Mouse (Mus musculus): ENCODE measurements around the gene Top2b.

Gene Top2b

DNA sequence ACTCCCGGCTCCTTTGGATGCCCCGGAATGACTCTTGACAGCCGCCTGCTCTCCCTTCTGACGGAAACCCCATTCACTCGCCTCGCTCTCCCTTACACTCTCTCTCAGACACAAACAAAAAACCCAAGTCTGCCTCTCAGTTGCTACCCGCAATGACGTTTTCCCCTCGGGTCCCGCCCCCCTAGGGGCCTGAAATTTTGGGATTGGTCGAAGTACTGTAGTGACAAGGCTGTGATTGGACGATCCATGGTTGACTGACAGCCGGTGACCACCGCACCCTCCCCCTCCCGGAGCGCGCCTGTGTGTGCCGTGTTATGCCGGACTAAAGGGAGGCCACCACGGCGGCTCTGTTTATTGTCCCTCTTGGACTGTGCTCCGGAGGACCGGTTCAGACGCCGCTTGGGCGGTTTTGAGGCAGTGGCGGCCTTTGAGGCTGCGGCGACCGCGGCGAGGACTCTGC, at the start of gene Top2b:
Gene Top2b, plus strand, starts transcription at position 302 of the 460 bp plus-strand sequence.
- DNase-seq (ENCODE audit: low read depth, low spot score) = peak; percentile 97

DNA sequence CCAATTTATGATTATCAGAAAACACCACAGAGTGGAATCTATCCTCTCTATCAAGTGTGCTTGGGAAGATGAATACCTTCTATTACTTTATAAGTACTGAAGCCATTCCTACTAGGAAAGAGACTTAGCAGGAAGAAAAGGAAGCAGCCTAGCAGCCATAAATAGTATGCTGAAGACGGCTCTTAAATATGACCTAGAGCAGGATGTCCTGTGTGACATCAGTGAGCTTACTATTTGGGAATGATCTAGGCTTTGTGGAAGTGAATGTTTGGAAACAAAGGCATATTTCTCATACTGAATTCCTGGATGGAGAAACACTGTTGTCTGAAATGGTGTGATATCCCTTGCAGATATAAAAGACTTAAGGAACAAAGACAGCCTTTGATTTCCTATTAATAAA, 48.3 kb upstream of the Top2b start:
- no peak for DNase-seq (ENCODE audit: low read depth, low spot score)

DNA sequence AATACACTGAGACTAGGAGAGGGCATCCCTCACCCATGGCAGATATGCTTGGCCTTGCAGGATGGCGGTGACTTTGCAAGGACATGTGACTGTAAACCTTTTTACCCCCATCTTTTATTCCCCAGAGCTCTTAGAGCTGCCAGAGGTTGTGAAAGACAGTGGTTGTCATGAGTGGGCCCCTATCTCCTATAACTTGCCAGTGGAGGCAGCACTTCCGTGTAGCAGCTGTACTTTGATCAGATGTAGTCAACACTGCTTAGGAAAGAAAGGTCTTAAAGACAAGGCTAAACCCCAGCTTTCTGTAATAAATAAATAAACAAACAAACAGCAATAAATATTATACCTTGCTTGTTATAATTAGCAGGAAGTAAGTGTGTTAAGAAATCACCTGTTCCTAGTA, 45.2 kb upstream of the Top2b start:
- no peak for DNase-seq (ENCODE audit: low read depth, low spot score)

DNA sequence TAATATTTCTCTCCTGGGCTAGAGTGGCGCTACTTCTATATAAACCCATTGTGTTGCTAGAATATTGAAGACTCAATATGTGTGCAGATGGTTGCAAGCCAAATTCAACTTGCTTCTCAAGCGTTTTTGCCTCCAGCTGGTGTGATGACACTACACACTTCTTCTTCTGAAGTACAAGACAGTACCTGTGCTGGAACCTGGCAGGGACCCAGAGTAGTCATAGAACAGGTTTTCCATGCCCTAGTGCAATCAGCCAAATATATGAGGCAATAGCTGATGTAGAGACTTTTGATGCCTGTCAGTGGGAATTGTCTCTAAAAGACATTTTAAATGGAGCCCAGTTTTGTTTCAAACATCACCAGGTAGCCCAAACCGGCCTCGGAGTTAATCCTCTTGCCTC, 40.6 kb upstream of the Top2b start:
- DNase-seq (ENCODE audit: low read depth, low spot score) = no peak

DNA sequence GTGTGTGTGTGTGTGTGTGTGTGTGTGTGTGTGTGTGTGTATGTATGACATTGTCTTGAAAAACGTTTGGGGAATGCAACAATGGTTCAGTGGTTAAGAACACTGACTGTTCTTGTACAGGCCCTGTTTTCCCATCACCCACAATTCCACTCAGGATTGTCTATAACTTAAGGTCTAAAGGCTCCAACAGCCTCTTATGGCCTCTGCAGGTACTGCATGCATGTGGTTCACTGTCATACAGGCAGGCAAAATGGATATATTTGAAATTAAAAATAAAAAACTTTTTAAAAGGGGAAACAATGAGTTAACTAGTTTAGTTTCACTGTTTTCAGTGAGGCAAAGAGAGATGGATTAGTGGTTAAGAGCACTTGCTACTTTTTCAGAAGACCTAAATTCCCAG, 39.8 kb upstream of the Top2b start:
- DNase-seq (ENCODE audit: low read depth, low spot score) = no peak

DNA sequence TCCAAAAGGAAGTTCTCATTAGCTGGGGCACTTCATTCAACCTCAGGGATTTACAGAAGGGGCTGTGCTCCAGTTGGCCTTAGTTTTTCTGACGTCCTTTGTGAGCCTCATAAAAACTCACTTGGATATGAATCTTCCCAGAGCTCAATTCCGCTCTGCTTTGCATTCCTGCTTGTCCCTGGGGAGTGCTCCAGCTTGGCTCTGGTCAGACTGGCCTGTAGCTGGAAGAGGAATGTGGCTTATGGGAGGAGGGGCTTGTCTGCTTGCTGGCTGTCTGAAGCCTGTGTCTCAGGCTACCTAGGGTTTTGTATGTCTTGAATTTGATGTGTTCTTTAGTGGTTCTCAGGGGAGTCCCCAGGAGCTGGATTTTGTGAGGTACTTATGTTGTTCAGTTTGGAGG, 36.4 kb upstream of the Top2b start:
- DNase-seq (ENCODE audit: low read depth, low spot score) = peak; percentile 71

DNA sequence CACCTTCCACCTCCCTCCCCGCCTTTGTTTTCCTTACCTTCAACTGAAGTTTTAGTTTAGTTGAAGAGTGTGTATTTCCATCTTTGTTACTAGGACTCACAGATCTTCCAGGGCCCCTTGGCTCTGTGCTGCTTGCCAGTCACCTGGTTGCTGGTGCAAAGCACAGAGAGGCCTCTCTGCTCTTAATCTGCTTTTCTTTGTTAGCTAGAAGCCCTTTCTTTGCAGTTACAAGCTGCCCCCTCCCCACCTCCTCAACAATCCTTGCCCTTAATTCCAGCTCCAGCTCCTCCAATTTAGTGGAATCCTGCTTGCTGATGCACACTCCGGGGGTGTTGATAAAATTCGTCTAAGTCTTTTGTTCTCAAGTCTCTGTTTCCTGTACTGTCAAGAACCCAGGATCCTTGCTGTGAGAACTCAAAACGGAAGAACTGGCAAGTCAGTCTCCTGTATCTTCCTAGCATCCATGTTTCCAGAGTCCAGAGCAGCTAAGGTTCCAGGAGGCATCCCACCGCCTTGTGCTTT, 36.0 kb upstream of the Top2b start:
- DNase-seq (ENCODE audit: low read depth, low spot score) = no peak

DNA sequence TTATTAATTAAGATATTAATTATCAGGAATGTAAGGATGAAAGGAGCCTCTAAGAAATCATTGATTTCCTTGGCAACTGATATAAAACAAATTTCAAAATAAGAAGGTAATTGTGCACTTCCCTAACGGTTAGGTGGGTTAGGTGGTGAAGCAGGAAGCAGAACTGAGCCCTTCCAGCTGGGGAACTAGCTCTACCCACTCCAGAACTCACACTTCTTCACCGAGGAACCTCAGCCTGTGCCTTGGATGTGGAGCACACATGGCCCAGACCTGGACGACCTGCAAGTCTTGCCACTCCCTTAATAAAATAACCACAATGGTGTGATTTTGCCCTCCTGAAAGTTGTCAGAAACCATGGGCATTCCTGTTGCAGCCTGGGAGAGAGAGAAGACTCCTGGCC, 35.2 kb upstream of the Top2b start:
- DNase-seq (ENCODE audit: low read depth, low spot score) = no peak

DNA sequence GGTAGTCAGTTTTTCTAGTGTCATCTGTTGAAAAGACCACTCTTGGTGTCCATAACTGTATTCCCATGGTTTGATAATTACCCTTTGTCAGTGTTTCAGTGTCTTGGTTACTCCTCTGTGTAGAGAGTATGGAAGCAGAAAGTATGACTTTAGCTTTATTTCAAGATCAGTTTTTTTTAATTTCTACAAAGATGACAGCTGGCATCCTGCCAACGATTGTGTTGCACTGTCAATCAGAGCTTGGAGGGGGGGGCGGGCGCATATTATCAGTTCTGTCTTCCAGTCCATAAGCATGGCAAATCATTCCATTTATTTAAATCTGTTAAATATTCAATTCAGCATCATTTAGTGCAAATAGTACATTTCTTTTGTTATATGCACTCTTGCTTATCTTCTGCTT, 30.7 kb upstream of the Top2b start:
- DNase-seq (ENCODE audit: low read depth, low spot score) = no peak

DNA sequence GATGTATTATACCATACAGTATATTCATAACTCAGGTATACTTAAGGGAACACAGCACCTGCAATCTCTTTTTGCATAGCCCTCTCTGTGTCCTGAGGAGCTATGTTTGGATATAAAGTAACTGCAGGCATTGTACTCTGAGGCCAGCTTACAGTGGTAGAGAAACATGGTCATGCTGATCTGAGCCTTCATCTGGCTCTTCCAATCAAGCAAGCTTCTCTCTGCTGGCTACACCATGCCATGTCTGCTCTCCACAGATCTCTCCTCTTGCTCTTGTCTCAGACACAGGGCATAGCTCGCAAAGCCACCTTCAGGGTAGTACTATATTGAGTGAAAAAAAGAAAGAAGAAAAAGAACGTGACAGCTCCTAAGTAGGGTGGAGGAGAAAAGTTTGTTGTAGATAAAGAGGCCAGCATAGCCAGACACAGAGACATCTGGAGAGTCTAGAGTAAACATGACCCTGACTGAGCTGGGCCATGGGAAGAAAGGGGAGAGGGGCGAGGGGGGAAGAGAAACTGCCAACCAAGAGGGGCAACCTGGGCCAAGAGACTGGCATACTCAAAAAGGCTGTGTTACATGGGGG, 29.1 kb upstream of the Top2b start:
- DNase-seq (ENCODE audit: low read depth, low spot score) = no peak

DNA sequence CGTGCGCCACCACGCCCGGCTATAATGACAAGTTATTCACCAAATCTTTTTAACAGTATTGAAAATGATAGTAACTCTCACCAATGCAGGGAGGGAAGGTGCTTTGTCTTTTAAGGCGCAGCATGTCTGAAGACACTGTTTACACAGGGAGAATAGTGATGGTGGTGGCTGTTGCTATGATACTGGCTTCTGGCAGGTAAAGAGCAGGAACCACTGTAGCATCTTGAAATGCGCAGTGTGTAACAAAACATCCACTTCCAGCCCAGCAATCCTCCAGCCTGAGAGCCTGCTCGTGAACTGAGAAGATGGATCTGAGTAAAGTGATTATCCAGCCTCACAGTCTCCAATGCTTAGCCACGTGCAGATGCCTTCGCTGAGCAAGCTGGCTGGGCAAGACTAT, 17.5 kb upstream of the Top2b start:
- DNase-seq (ENCODE audit: low read depth, low spot score) = no peak

DNA sequence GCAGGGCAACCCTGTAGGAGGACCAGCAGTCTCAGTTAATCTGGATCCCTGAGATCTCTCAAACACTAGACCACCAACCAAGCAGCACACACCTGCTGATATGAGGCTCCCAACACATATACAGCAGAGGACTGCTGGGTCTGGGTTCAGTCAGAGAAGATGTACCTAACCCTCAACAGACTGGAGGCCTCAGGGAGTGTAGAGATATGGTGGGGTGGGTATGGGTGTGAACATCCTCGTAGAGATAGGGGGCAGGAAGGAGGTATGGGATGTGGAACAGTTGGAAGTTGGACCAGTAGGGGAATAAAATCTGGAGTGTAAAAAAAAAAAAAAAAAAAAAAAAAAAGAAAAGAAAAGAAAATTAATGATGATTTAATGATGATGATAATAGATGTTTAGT, 5.3 kb upstream of the Top2b start:
- DNase-seq (ENCODE audit: low read depth, low spot score) = no peak

DNA sequence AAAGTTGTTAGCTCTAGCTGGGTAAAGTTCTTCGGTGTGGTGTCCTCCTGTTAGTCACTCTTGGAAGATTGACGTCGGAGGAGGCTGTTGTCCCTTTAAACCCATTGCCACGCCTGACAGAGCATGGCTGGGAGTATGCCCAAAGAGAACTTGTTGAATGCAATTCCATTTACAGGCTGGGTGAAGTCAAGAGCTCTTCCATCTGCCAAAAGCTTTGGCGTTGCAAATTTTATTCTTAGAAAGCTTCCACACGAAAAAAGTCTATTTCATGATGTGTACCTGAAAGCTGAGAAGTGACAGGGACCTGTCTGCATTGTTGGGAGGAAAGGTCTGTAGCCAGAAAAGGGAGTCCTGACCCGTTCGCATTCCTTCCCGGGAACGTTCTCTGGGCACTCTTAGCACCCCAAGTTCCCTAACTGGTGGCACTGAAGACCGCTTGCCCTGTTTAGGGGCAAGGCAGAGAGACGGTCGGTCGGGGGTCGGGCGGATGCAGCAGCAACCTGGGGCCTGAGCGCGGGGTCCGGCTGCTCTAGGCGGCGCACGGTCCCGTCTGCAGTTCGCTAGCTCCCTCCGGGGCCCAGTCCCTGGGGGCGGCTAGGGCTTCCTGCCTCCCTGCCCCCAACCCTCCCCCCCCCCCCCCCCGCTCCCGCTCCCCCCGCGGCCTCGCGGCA, 683 bp upstream of the Top2b start:
- peak; percentile 55 for DNase-seq (ENCODE audit: low read depth, low spot score)

DNA sequence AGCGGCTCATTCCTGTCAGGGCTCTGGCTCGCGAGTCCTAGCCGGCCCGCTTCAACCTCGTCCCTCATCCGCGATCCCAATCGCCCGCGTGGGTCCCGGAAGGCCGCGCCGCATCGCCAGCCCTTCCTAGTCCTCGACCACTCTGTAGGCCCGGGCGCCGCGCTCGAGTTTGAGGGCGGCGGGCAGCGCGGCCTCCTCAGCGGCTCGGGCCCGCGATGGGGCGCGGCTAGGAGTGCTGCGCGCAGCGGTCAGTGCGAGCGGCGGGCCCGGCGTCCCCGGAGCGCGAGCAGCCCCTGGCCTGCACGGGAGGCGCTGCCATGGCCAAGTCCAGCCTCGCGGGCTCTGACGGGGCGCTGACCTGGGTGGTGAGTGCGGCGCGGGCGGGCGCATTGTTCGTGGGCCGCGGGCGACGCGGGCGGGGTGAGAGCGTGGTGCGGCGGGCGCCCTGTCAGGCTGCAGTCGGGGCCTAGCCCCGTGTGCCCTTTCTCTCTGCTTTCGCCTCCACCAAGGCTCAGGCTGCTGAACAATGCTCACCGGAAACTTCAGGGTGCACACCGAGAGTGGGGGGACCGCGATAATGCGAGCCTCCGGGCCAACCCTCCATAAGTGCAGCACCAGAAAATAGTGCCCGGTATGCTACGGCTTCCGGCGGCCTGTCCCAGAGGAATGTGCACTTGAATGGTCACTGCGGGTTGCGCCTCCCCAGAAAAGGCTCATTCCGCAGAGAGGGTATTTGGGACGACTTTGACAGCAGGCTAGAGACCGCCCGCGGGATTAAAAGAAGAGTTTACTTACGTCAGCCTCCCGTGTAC, 589 bp downstream of the Top2b start:
- DNase-seq (ENCODE audit: low read depth, low spot score) = peak; percentile 22

DNA sequence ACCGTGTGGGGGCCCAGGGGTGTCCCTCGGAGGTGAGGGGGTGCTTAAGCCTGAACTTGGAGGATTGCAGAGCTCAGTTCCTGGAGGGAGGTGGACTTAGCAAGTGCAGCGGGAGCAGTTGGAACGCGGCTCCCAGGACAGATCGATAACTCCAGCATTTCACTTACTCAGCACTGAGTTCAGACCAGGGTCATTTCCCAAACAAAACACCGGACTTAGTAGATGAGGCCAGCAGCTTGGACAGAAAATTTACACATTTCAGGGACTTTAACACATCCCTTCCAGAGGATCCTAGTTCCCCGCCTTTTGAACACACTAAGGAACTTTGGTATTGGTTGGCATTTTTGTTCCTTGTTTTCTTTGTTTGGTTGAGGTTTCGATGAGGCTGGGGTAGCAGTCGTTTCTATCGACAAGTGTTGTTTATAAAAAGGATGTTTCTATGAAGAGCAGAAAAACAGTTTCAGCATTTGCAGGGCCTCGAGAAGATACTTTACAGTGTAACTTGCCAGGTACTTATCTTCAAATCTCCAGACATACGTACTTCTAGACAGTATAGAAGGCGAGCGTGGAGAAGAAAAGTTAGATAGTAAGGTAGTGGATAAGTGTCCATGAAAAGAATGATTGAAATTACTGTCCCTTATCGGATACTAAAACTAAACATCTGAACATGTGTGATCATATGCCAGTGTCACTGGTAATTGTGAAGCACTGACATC, 1.4 kb downstream of the Top2b start:
- peak; percentile 15 for DNase-seq (ENCODE audit: low read depth, low spot score)

DNA sequence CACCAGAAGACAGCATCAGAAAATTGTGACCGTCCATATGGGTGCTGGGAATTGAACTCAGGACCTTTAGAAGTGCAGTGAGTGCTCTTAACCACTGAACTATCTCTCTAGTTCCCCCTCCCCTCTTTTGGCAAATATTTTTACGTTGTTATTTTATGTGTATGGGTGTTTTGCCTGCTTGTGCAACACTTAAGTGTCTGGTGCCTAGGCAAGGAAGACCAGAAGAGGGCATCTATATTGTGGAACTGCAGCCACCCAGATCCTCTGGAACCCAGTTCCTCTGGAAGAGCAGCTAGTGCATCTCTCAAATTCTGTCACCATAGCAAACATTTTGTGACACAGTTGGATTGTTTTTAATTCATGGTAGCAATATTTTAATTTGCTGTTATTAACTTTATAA, 2.0 kb downstream of the Top2b start:
- no peak for DNase-seq (ENCODE audit: low read depth, low spot score)

DNA sequence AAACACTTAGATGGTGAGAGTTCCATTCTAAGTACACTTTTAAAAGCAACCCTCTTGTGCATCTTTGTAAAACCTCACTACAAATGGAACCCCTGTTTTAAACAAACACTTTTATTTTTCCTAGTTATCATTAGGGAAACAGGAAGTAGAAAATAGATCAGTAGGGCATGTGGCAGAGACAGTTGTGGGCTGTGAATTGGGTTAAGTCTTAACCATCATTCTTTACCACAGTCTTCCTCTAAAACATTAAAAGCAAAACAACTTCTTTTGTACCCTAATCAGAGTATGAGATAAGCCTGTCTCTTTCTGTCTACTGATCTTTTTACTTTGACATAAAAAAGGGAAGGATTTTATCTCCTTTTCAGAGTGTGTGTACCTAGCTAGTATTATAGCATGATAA, 7.8 kb downstream of the Top2b start:
- DNase-seq (ENCODE audit: low read depth, low spot score) = no peak

DNA sequence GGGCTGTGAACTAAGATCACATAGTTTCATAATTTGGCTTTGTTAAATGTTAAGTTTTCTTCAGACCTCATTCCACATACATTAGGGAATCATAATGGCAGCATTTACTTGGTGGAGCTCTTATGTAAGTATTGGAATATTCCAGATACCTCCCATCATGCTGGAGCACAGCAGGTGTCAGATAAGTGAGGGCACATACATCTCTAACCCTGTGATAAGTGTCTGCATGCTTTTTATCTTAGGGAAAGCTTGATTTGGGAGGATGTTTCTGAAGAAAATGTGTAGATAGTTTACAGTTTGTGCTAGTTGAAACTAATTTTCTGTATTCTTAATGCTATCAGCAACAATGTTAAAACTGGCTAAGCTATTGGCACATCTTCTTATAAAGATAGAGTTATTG, 8.2 kb downstream of the Top2b start:
- DNase-seq (ENCODE audit: low read depth, low spot score) = no peak

DNA sequence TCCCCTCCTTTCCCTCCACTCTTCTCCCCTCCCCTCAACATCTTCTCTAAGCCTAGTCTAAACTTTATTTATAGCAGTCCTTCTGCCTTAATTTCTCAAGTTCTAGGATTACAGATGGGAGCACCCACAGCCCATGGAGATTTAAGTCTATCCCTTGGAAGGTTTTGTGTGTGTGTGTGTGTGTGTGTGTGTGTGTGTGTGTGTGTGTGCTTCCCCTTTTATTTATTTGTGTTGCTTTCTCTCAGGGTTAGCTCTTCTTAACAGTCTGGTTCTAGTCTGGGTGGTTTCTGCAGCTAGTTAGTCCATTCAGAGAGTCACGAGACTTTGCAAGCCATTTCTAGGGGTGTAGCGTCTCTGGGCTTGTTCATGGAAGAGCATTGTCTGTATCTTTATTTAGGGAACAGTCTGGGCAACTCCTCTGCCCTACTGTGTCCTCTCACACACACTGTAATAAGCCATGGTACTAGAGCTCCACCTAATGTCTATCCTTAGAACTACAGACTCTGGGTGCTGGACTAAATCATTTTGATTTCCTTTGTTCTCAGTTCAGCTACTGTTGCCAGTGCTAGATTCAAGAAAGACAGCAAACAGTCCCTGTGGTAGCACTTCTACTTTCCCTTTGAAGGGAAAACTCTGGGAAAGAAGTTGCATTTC, 15.1 kb downstream of the Top2b start:
- DNase-seq (ENCODE audit: low read depth, low spot score) = peak; percentile 65

DNA sequence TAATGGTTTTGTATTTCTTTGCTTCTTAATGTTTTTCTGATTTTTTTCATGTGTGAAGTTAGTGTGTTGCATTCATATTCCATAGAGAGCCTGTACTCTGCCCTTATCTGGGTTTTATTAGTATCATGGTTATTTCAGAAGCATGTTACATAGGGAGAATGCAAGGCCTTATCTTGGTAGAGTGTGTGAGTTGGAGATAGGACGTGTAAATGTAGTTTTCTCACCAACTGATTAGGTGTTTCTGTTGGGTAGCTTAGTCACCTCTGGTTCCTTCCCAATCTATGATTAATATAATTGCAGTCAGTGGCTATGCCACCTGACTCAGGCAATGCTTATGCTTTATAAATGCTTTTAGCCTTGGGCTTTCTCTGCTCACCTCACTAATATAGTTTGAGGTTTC, 19.8 kb downstream of the Top2b start:
- no peak for DNase-seq (ENCODE audit: low read depth, low spot score)

DNA sequence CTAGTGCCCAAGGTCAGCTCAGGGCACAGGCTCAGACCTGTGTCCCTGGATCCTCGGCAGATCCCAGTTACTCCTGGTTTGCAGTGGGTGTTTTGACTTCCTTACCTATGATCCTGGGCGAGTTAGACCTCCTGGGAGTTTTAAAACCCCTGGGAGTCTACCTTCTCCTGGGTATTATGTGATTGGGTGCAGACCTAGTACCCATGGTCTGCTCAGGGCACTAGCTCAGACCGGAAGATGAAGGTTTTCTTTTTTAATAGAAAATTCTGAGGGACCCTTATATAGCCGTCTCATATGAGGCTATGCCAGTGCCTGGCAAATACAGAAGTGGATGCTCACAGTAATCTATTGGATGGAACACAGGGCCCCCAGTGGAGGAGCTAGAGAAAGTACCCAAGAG, 40.2 kb downstream of the Top2b start:
- no peak for DNase-seq (ENCODE audit: low read depth, low spot score)

DNA sequence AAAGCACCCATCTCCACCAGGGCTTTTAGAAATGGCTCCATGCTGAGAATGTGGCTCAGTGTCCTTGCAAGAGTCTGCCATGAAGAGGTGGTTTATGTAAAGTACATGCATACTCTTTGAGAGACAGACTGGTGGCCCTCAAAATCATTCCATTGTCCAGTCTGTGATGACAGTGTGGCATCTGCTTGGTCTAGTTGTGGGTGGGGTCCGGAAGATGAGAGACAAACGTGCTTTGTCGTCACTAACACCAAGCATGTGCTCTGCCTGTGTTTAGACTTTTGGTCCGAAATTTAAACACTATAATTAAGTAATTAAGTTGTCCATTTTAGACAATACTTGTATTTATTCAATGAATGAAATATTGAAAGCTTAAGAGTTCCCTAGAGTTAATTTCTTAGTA, 49.2 kb downstream of the Top2b start:
- DNase-seq (ENCODE audit: low read depth, low spot score) = no peak

Measured in skeletal muscle tissue, adult 2 months (tissue).